Mouse (Mus musculus): ENCODE measurements around the gene Bmi1. TPM values are rescaled to one million over a fixed set of nuclear protein-coding genes. Genes with fewer than 3 reads are reported as not detected.

Bmi1 gene
- total RNA-seq, 1 experiment = 13.6 TPM

GRCm38 (mm10) chr2:18684062-18684461 lies 7.2 kb downstream of the Bmi1 start:
- Histone ChIP-seq H3K9me3 (ENCODE audit: control insufficient read depth, insufficient read depth, low read depth, low read length) (no peaks in the 10 kb centered on the region), H3K9ac (ENCODE audit: insufficient read depth, low read depth, low read length, poor library complexity, severe bottlenecking) (no peak overlapping the region), H3K27ac (ENCODE audit: insufficient read depth, low read depth, low read length, poor library complexity, severe bottlenecking) (no peak overlapping the region), H3K4me3 (ENCODE audit: insufficient read depth in 1 of 2, low read depth in 1 of 2, low read length in 2 of 2, poor library complexity in 1 of 2, severe bottlenecking in 1 of 2) (no peak overlapping the region), H3K36me3 (ENCODE audit: control insufficient read depth, insufficient read depth, low read length, poor library complexity, severe bottlenecking) (no peaks in the 10 kb centered on the region), H3K4me1 (ENCODE audit: control insufficient read depth in 2 of 2, insufficient read depth in 2 of 2, low read length in 2 of 2, poor library complexity in 1 of 2) (no peaks in the 10 kb centered on the region)
- in situ Hi-C loops (cut with MboI; ENCODE audit: low sequenced_read_pairs in 2 of 2, unreplicated experiment in 2 of 2) = no loop called here
- no peak for TF ChIP-seq ZC3H11A (IDR thresholded peaks at IDR 0.05; ENCODE audit: borderline replicate concordance, low read depth, low read length)
- no peak for TF ChIP-seq HCFC1 (IDR thresholded peaks at IDR 0.05; ENCODE audit: borderline replicate concordance, insufficient read depth, low read length)
- no peak for TF ChIP-seq CHD2 (IDR thresholded peaks at IDR 0.05; ENCODE audit: low read depth, low read length)
- no peak for TF ChIP-seq MAFK (IDR thresholded peaks at IDR 0.05; ENCODE audit: insufficient read depth, low read depth, low read length)
- TF ChIP-seq ZNF384 (IDR thresholded peaks at IDR 0.05; ENCODE audit: low read depth, low read length) = no peak
- DNase-seq (ENCODE audit: low read depth, low spot score) = no peak

- TF ChIP-seq HCFC1 (IDR thresholded peaks at IDR 0.05; ENCODE audit: borderline replicate concordance, insufficient read depth, low read length) (no peak), CHD2 (IDR thresholded peaks at IDR 0.05; ENCODE audit: low read depth, low read length) (no peak), ZC3H11A (IDR thresholded peaks at IDR 0.05; ENCODE audit: borderline replicate concordance, low read depth, low read length) (no peak), MAFK (IDR thresholded peaks at IDR 0.05; ENCODE audit: insufficient read depth, low read depth, low read length) (no peak), ZNF384 (IDR thresholded peaks at IDR 0.05; ENCODE audit: low read depth, low read length) (no peak)
- Histone ChIP-seq H3K9ac (ENCODE audit: insufficient read depth, low read depth, low read length, poor library complexity, severe bottlenecking) (no peak overlapping the region), H3K27ac (ENCODE audit: insufficient read depth, low read depth, low read length, poor library complexity, severe bottlenecking) (no peak overlapping the region), H3K36me3 (ENCODE audit: control insufficient read depth, insufficient read depth, low read length, poor library complexity, severe bottlenecking) (no peaks in the 10 kb centered on the region), H3K4me1 (ENCODE audit: control insufficient read depth in 2 of 2, insufficient read depth in 2 of 2, low read length in 2 of 2, poor library complexity in 1 of 2) (no peaks in the 10 kb centered on the region), H3K9me3 (ENCODE audit: control insufficient read depth, insufficient read depth, low read depth, low read length) (no peaks in the 10 kb centered on the region), H3K4me3 (ENCODE audit: insufficient read depth in 1 of 2, low read depth in 1 of 2, low read length in 2 of 2, poor library complexity in 1 of 2, severe bottlenecking in 1 of 2) (no peak overlapping the region)
- no peak for DNase-seq (ENCODE audit: low read depth, low spot score)
- in situ Hi-C loops (cut with MboI; ENCODE audit: low sequenced_read_pairs in 2 of 2, unreplicated experiment in 2 of 2) = no loop called here
These were observed 9.6 kb downstream of the Bmi1 start for GRCm38 (mm10) chr2:18686386-18686785.

- no peak overlapping the region for H3K9ac ChIP-seq (ENCODE audit: insufficient read depth, low read depth, low read length, poor library complexity, severe bottlenecking)
- no peaks in the 10 kb centered on the region for H3K4me1 ChIP-seq (ENCODE audit: control insufficient read depth in 2 of 2, insufficient read depth in 2 of 2, low read length in 2 of 2, poor library complexity in 1 of 2)
- H3K27ac ChIP-seq (ENCODE audit: insufficient read depth, low read depth, low read length, poor library complexity, severe bottlenecking) = no peak overlapping the region
- no peaks in the 10 kb centered on the region for H3K36me3 ChIP-seq (ENCODE audit: control insufficient read depth, insufficient read depth, low read length, poor library complexity, severe bottlenecking)
- in situ Hi-C loops (cut with MboI; ENCODE audit: low sequenced_read_pairs in 2 of 2, unreplicated experiment in 2 of 2) = no loop called here
- no peak overlapping the region for H3K4me3 ChIP-seq (ENCODE audit: insufficient read depth in 1 of 2, low read depth in 1 of 2, low read length in 2 of 2, poor library complexity in 1 of 2, severe bottlenecking in 1 of 2)
- DNase-seq (ENCODE audit: low read depth, low spot score) = no peak
- TF ChIP-seq MAFK (IDR thresholded peaks at IDR 0.05; ENCODE audit: insufficient read depth, low read depth, low read length) (no peak), CHD2 (IDR thresholded peaks at IDR 0.05; ENCODE audit: low read depth, low read length) (no peak), ZNF384 (IDR thresholded peaks at IDR 0.05; ENCODE audit: low read depth, low read length) (no peak), ZC3H11A (IDR thresholded peaks at IDR 0.05; ENCODE audit: borderline replicate concordance, low read depth, low read length) (no peak), HCFC1 (IDR thresholded peaks at IDR 0.05; ENCODE audit: borderline replicate concordance, insufficient read depth, low read length) (no peak)
- no peaks in the 10 kb centered on the region for H3K9me3 ChIP-seq (ENCODE audit: control insufficient read depth, insufficient read depth, low read depth, low read length)
These were observed 10.2 kb downstream of the Bmi1 start for GRCm38 (mm10) chr2:18686826-18687519.

- TF ChIP-seq HCFC1 (IDR thresholded peaks at IDR 0.05; ENCODE audit: borderline replicate concordance, insufficient read depth, low read length) = no peak
- TF ChIP-seq MAFK (IDR thresholded peaks at IDR 0.05; ENCODE audit: insufficient read depth, low read depth, low read length) = no peak
- no peak for TF ChIP-seq CHD2 (IDR thresholded peaks at IDR 0.05; ENCODE audit: low read depth, low read length)
- no peak for TF ChIP-seq ZNF384 (IDR thresholded peaks at IDR 0.05; ENCODE audit: low read depth, low read length)
- no peak for TF ChIP-seq ZC3H11A (IDR thresholded peaks at IDR 0.05; ENCODE audit: borderline replicate concordance, low read depth, low read length)
- H3K9ac ChIP-seq (ENCODE audit: insufficient read depth, low read depth, low read length, poor library complexity, severe bottlenecking) = no peak overlapping the region
- in situ Hi-C loops (cut with MboI; ENCODE audit: low sequenced_read_pairs in 2 of 2, unreplicated experiment in 2 of 2) = no loop called here
- H3K9me3 ChIP-seq (ENCODE audit: control insufficient read depth, insufficient read depth, low read depth, low read length) = no peaks in the 10 kb centered on the region
- H3K4me3 ChIP-seq (ENCODE audit: insufficient read depth in 1 of 2, low read depth in 1 of 2, low read length in 2 of 2, poor library complexity in 1 of 2, severe bottlenecking in 1 of 2) = no peak overlapping the region
- H3K4me1 ChIP-seq (ENCODE audit: control insufficient read depth in 2 of 2, insufficient read depth in 2 of 2, low read length in 2 of 2, poor library complexity in 1 of 2) = no peaks in the 10 kb centered on the region
- DNase-seq (ENCODE audit: low read depth, low spot score) = no peak
- H3K27ac ChIP-seq (ENCODE audit: insufficient read depth, low read depth, low read length, poor library complexity, severe bottlenecking) = no peak overlapping the region
- H3K36me3 ChIP-seq (ENCODE audit: control insufficient read depth, insufficient read depth, low read length, poor library complexity, severe bottlenecking) = no peaks in the 10 kb centered on the region
These were observed 10.9 kb downstream of the Bmi1 start for GRCm38 (mm10) chr2:18687671-18688170.

Measured in ES-E14 (cell line).